Mouse (Mus musculus) liver, embryonic 14.5 days (tissue): Measurements from ENCODE around the gene Krtap4-1. TPM values are rescaled to one million over a fixed set of nuclear protein-coding genes. Genes with fewer than 3 reads are reported as not detected.
"Not testable (repeated sequence)": the region's sequence is repeated elsewhere in the genome, so short reads cannot be mapped to it uniquely, and the experiment has no call there.

Experiments
- ATAC-seq: fragments of 200-750 bp; cut with Nextera tagmentation; 2 replicates; pipeline ENCODE4 v1.8.0; 2017; ENCODE audit warnings: moderate number of reproducible peaks, mild to moderate bottlenecking, moderate library complexity; ENCODE audit not compliant: insufficient read depth
- DNase-seq, 3 experiments: peaks; one replicate each; pipeline ENCODE4 v3.0.0-alpha.2; 2012 to 2013; ENCODE audit warnings: low read depth in 3 of 3, low spot score in 3 of 3
- H3K27ac ChIP-seq: fragments of 300-500 bp; sonication (generic); 2 replicates; pipeline ENCODE4 v1.5.1; 2014; ENCODE audit warnings: moderate library complexity, mild to moderate bottlenecking, control low read depth, inconsistent platforms
- H3K27me3 ChIP-seq: fragments of 300-500 bp; sonication (generic); 2 replicates; pipeline ENCODE4 v1.6.1; 2014; ENCODE audit warnings: mild to moderate bottlenecking, low read length, moderate library complexity; ENCODE audit not compliant: control insufficient read depth, insufficient read depth
- H3K36me3 ChIP-seq: fragments of 300-500 bp; sonication (generic); replicated peaks from 2 replicates; pipeline ENCODE4 v1.6.1; 2014; ENCODE audit warnings: low read depth; ENCODE audit not compliant: control insufficient read depth, insufficient read depth
- H3K4me1 ChIP-seq, 2 experiments: fragments of 200-500 bp in 1 of 2; fragments of 300-500 bp in 1 of 2; sonication (generic) in 1 of 2; replicated peaks; 2 replicates each; pipeline ENCODE4 v1.6.1; 2012 to 2014; ENCODE audit warnings: antibody characterized with exemption in 1 of 2, inconsistent platforms in 1 of 2, low read length in 1 of 2; ENCODE audit not compliant: control insufficient read depth in 2 of 2, insufficient read depth in 2 of 2
- H3K4me2 ChIP-seq: fragments of 300-500 bp; sonication (generic); 2 replicates; pipeline ENCODE4 v1.6.1; 2014; ENCODE audit warnings: low read depth, mild to moderate bottlenecking, control low read depth, moderate library complexity
- H3K4me3 ChIP-seq, 2 experiments: fragments of 200-500 bp in 1 of 2; fragments of 300-500 bp in 1 of 2; sonication (generic) in 1 of 2; 2 replicates each; pipeline ENCODE4 v1.5.1; 2012 to 2014; ENCODE audit warnings: low read depth in 2 of 2, low read length in 2 of 2, mild to moderate bottlenecking in 2 of 2, control low read depth in 1 of 2, inconsistent platforms in 1 of 2, moderate library complexity in 1 of 2; ENCODE audit not compliant: insufficient read depth in 1 of 2
- H3K9ac ChIP-seq: fragments of 300-500 bp; sonication (generic); replicated peaks from 2 replicates; pipeline ENCODE4 v1.6.1; 2014; ENCODE audit warnings: mild to moderate bottlenecking, control low read depth, moderate library complexity
- H3K9me3 ChIP-seq: fragments of 300-500 bp; sonication (generic); 2 replicates; pipeline ENCODE4 v1.6.1; 2016; ENCODE audit warnings: low read length, mixed read lengths; ENCODE audit not compliant: control insufficient read depth
- CTCF ChIP-seq: IDR thresholded peaks from 2 replicates; pipeline ENCODE4 v1.5.1; 2016; ENCODE audit warnings: antibody characterized with exemption, low read depth, control low read depth
- EP300 ChIP-seq: IDR thresholded peaks from 2 replicates; pipeline ENCODE4 v1.6.1; 2016; ENCODE audit warnings: antibody characterized with exemption, low read depth
- WGBS: fragments of 180-500 bp; shearing (Covaris S2); extraction: QIAGEN DNeasy Blood & Tissue Kit; methylation state at CpG from one replicate; pipeline ENCODE4 v1.1.7; 2014; ENCODE audit not compliant: insufficient replicate concordance; 5-methylcytosine and 5-hydroxymethylcytosine counted together
- polyA plus RNA-seq, 2 experiments: library from polyadenylated mRNA; depleted of rRNA in 1 of 2; stranded (reverse) in 1 of 2; unstranded in 1 of 2; fragments of >200 nt; fragmentation: Nextera tagmentation in 1 of 2; extraction: Ambion mirVana in 1 of 2; gene quantifications; 2 replicates each; pipeline versions ENCODE4 v1.2.1 to v1.2.3; 2012 to 2014

Gene Krtap4-1
- polyA plus RNA-seq, 2 experiments: not detected

DNA sequence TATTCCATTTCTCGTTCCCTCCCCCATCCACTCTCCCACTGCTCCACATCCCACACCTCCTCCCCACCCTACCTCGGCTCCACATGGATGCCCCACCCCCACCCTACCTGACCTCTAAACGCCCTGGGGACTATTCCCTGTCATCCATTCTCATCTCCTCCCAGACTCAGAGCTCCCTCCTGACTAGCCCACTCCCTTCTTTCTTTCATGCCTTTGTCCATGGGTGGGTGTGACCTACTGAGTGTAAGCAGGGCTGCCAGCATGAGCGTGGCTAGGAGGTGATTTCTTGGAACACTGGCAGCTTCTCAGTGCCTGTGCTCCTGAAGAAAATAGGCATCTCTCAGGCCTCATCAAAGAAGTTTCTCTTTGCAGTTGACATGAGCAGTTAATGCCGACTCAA, 29.0 kb upstream of the Krtap4-1 start:
- Histone ChIP-seq H3K27ac (no peak overlapping the region), H3K9me3 (no peaks in the 10 kb centered on the region), H3K27me3 (no peaks in the 10 kb centered on the region), H3K4me3 (no peak overlapping the region), H3K4me2 (no peak overlapping the region), H3K36me3 (no peaks in the 10 kb centered on the region), H3K9ac (no peak overlapping the region), H3K4me1 (no peaks in the 10 kb centered on the region)
- DNase-seq (no peak), ATAC-seq (no peak)
- TF ChIP-seq CTCF (no peak), EP300 (no peak)
- WGBS: 38% methylated on average over 5 of the region's 5 CpGs

GRCm38 (mm10) chr11:99650136-99650535, 22.1 kb upstream of the Krtap4-1 start, which contains the start of gene Gm11555:
Gene Gm11555 (minus strand): TSS chr11:99650236.
- Histone ChIP-seq H3K4me3 (no peak within 1 kb of the TSS), H3K27me3 (no peaks in the 10 kb centered on the region), H3K36me3 (no peaks in the 10 kb centered on the region), H3K27ac (no peak within 1 kb of the TSS), H3K9me3 (no peaks in the 10 kb centered on the region), H3K4me1 (no peaks in the 10 kb centered on the region), H3K9ac (no peak within 1 kb of the TSS), H3K4me2 (no peak within 1 kb of the TSS)
- TF ChIP-seq EP300 (no peak), CTCF (no peak)
- no peak for ATAC-seq
- no peak for DNase-seq
- WGBS: 44% methylated on average over 2 of the region's 2 CpGs

DNA sequence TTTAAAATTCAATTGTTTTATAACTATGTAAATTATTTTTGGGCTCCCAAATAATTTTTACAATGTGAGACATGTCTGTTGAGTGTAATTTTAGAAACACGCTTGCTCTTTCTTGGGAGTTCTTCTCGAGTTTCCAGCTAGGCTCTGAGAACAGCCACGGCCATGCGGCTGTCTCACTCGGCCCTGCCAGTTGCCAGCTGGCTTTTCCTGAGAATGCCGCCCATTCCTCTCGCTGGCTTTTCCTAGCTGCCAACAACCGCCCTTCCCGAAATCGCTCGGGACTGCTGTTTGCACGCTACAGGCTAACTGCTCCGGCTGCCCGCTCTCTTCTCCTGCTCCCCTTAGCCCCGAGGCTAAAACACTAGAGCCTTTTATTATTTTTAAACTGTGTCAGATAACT, 18.4 kb upstream of the Krtap4-1 start:
- Histone ChIP-seq H3K27ac (no peak overlapping the region), H3K27me3 (no peaks in the 10 kb centered on the region), H3K4me1 (no peaks in the 10 kb centered on the region), H3K4me3 (no peak overlapping the region), H3K4me2 (no peak overlapping the region), H3K36me3 (no peaks in the 10 kb centered on the region), H3K9ac (no peak overlapping the region), H3K9me3 (no peaks in the 10 kb centered on the region)
- no peak for TF ChIP-seq EP300
- TF ChIP-seq CTCF: no peak
- WGBS: 69% methylated on average over 15 of the region's 15 CpGs
- no peak for DNase-seq
- ATAC-seq: no peak

- DNase-seq (no peak), ATAC-seq (no peak)
- H3K9me3 ChIP-seq: no peaks in the 10 kb centered on the region
- H3K27me3 ChIP-seq: no peaks in the 10 kb centered on the region
- no peak overlapping the region for H3K27ac ChIP-seq
- no peak overlapping the region for H3K4me3 ChIP-seq
- H3K4me2 ChIP-seq: no peak overlapping the region
- TF ChIP-seq EP300 (no peak), CTCF (no peak)
- WGBS: 46% methylated on average over 3 of the region's 3 CpGs
- H3K36me3 ChIP-seq: no peaks in the 10 kb centered on the region
- H3K4me1 ChIP-seq: no peaks in the 10 kb centered on the region
- no peak overlapping the region for H3K9ac ChIP-seq
Observed at GRCm38 (mm10) chr11:99644351-99644750, 16.3 kb upstream of the Krtap4-1 start.

- not testable (repeated sequence) for H3K4me1 ChIP-seq, DNase-seq, ATAC-seq, H3K9me3 ChIP-seq, H3K9ac ChIP-seq, H3K27me3 ChIP-seq, H3K4me3 ChIP-seq, H3K36me3 ChIP-seq, H3K4me2 ChIP-seq, H3K27ac ChIP-seq
- 58% methylated on average over 9 of the region's 9 CpGs for WGBS
Observed at GRCm38 (mm10) chr11:99643635-99644139, 15.6 kb upstream of the Krtap4-1 start, which contains the start of gene Krtap4-7. Gene Krtap4-7 (minus strand): TSS chr11:99644089.
